Mouse (Mus musculus) heart, adult 2 months (tissue): ENCODE results near the gene Gas2l1.

Experiments
- CTCF ChIP-seq: fragments of 200-600 bp; IDR thresholded peaks from 2 replicates; pipeline ENCODE4 v1.8.1; 2022; ENCODE audit warnings: antibody characterized with exemption, mild to moderate bottlenecking, moderate library complexity
- EP300 ChIP-seq: fragments of 200-500 bp; IDR thresholded peaks from 2 replicates; pipeline ENCODE4 v1.6.1; 2011; ENCODE audit warnings: low read depth, low read length, control low read depth; ENCODE audit not compliant: insufficient read depth

- TF ChIP-seq CTCF, result no peak
- no peak for TF ChIP-seq EP300
Measured at GRCm38 (mm10) chr11:5103986-5104509, 38.9 kb upstream of the Gas2l1 start.
